In the genomic region with DNA sequence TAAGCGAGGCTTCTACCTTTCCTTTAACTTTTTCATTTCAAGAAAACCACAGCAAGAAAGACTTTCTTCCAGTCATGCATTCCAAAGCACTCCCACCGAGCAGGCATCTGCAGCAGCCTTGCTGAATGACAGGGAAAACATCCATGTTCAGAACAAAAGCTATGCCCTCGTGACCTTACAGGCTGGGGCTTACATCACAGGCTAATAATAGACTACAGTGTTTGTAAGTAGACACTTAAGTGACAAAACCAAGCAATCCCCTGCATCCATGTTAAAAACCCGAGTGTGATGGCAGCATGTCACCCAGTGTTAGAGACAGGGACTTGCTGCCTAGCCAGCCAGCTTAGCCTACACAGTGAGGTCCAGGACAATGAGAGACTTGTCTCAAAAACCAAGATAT, we compare ENCODE assay signal across 8 mouse cellular contexts.
DNase-seq lines count a peak whose midpoint lies in the region; ATAC-seq and TF ChIP-seq lines count a peak whose summit lies in the region.

No protein-coding gene starts in this region.

- H3K9me3 ChIP-seq in forebrain, embryonic 12.5 days: no peaks in the 10 kb centered on the region
- no peaks in the 10 kb centered on the region for H3K9me3 ChIP-seq in hindbrain, postnatal 0 days (ENCODE audit: low read length)

- H3K9ac ChIP-seq in forebrain, embryonic 12.5 days: no peak overlapping the region
- H3K9ac ChIP-seq in hindbrain, postnatal 0 days (replicated peaks; ENCODE audit: low read length): no peak overlapping the region

- no peak for TF ChIP-seq CTCF in hindbrain, postnatal 0 days (IDR thresholded peaks at IDR 0.05; ENCODE audit: low read depth)

- peak overlapping the region; percentile 96 for H3K27ac ChIP-seq in forebrain, embryonic 12.5 days
- peak overlapping the region; percentile 36; the same call in 1 of the 2 replicates for H3K27ac ChIP-seq in hindbrain, postnatal 0 days

- WGBS in forebrain, embryonic 12.5 days: 7% methylated on average over 4 of the region's 4 CpGs
- WGBS in hindbrain, postnatal 0 days: 13% methylated on average over 4 of the region's 4 CpGs

- H3K27me3 ChIP-seq in forebrain, embryonic 12.5 days: no peaks in the 10 kb centered on the region
- no peaks in the 10 kb centered on the region for H3K27me3 ChIP-seq in hindbrain, postnatal 0 days (ENCODE audit: insufficient read depth, low read length)

- H3K4me1 ChIP-seq in forebrain, embryonic 12.5 days: peaks cover 83% of the 10 kb centered on the region
- peaks cover 23% of the 10 kb centered on the region for H3K4me1 ChIP-seq in hindbrain, postnatal 0 days (ENCODE audit: insufficient read depth, low read length)

- peak; percentile 39; the same call in 1 of the 2 replicates for ATAC-seq in forebrain, embryonic 12.5 days (ENCODE audit: low FRiP score)
- ATAC-seq in hindbrain, postnatal 0 days: no peak

- 0 out of 2 replicates have a peak overlapping the region, but pooled peaks have one; percentile 3 for H3K4me2 ChIP-seq in forebrain, embryonic 12.5 days
- no peak overlapping the region for H3K4me2 ChIP-seq in hindbrain, postnatal 0 days (ENCODE audit: low read depth, low read length)

- DNase-seq in kidney, adult 9 months: peak; percentile 28
- no peak for DNase-seq in kidney, postnatal 14 days
- peak; percentile 39 for DNase-seq in hindbrain, postnatal 0 days (ENCODE audit: low spot score)
- peak; percentile 42 for DNase-seq in neural tube, embryonic 10.5 days (ENCODE audit: extremely low spot score, low spot score)
- DNase-seq in urinary bladder, postnatal 10 days (ENCODE audit: low spot score): no peak
- DNase-seq in thymus, adult 18-20 months: no peak
- no peak for DNase-seq in cerebellum, postnatal 10 days

- H3K36me3 ChIP-seq in forebrain, embryonic 12.5 days (replicated peaks): no peaks in the 10 kb centered on the region
- no peaks in the 10 kb centered on the region for H3K36me3 ChIP-seq in hindbrain, postnatal 0 days (ENCODE audit: insufficient read depth, low read length)

- no peak overlapping the region for H3K4me3 ChIP-seq in forebrain, embryonic 12.5 days (replicated peaks)
- no peak overlapping the region for H3K4me3 ChIP-seq in hindbrain, postnatal 0 days (ENCODE audit: low read length)

Comparison
In these comparisons a context has a peak if more than half of its experiments do, and no peak if none do; other contexts are left out.
1. DNase-seq: peak in kidney, adult 9 months (single experiment), hindbrain, postnatal 0 days (single experiment) and neural tube, embryonic 10.5 days (single experiment); none in kidney, postnatal 14 days (single experiment), urinary bladder, postnatal 10 days (single experiment), thymus, adult 18-20 months (0 of 2) and cerebellum, postnatal 10 days (0 of 2).